13 mouse cellular contexts compared by ENCODE assay signal in the genomic region with DNA sequence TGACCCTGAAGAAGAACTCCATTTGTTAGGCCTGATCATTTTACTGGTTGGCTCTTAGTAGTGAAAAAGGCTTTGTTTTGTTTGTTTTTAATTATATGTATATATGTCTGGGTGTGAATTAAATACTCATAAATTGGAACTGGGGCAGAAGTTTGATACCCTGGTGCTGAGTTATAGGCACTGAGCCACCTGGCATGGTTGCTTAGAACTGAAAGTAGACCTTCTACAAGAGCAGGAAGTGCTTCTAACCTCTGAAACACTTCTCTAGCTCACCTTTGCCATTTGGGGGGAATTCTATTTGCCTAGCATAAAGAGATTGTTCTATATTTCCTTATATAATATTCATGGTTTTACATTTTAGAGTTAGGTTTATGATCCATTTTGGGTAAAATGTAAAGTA.
"Had no signal": no experiment of that assay in that cellular context is flagged by ENCODE, and none has a peak within 500 bp of the region (broad histone marks: within the 10 kb centered on the region; RNA-seq: fewer than 3 reads in every experiment).

No protein-coding gene starts in this region.

- DNase-seq: kidney, postnatal 14 days; liver, embryonic 13.5 days; liver, postnatal 0 days; lung, postnatal 14 days; right cerebral cortex, postnatal 14 days had no signal

- H3K36me3 ChIP-seq: kidney, embryonic 15.5 days; limb, embryonic 10.5 days; liver, embryonic 13.5 days; lung, embryonic 15.5 days; midbrain, embryonic 15.5 days; neural tube, embryonic 12.5 days had no signal

- ATAC-seq: liver, postnatal 0 days; midbrain, embryonic 15.5 days had no signal

- H3K27ac ChIP-seq: kidney, embryonic 15.5 days; limb, embryonic 10.5 days; liver, embryonic 13.5 days; lung, embryonic 15.5 days; macrophage; midbrain, embryonic 15.5 days; neural tube, embryonic 12.5 days had no signal

- H3K4me2 ChIP-seq: kidney, embryonic 15.5 days; liver, embryonic 13.5 days; lung, embryonic 15.5 days; midbrain, embryonic 11.5 days; midbrain, embryonic 15.5 days; neural tube, embryonic 12.5 days had no signal

- H3K27me3 ChIP-seq: kidney, embryonic 15.5 days; liver, embryonic 13.5 days; lung, embryonic 15.5 days; megakaryocyte, embryonic 14.5 days; midbrain, embryonic 15.5 days; neural tube, embryonic 12.5 days had no signal

- H3K9me3 ChIP-seq: kidney, embryonic 15.5 days; limb, embryonic 10.5 days; liver, embryonic 13.5 days; lung, embryonic 15.5 days; megakaryocyte, embryonic 14.5 days; midbrain, embryonic 15.5 days; neural tube, embryonic 12.5 days had no signal

- H3K9ac ChIP-seq: kidney, embryonic 15.5 days; liver, embryonic 13.5 days; liver, postnatal 0 days; lung, embryonic 15.5 days; midbrain, embryonic 15.5 days; neural tube, embryonic 12.5 days had no signal

- H3K4me3 ChIP-seq: kidney, embryonic 15.5 days; limb, embryonic 10.5 days; liver, embryonic 13.5 days; lung, embryonic 15.5 days; megakaryocyte, embryonic 14.5 days; midbrain, embryonic 15.5 days; neural tube, embryonic 12.5 days had no signal

- H3K4me1 ChIP-seq: kidney, embryonic 15.5 days; limb, embryonic 10.5 days; midbrain, embryonic 15.5 days; neural tube, embryonic 12.5 days had no signal
